Mouse (Mus musculus): ENCODE results near the gene Zfp217. TPM values are rescaled to one million over a fixed set of nuclear protein-coding genes. Genes with fewer than 3 reads are reported as not detected.
A peak's percentile ranks its signal among the peaks of the same experiment; 100 is the strongest.

Zfp217 gene
- total RNA-seq (2021), result 1 to 10 TPM; 8.9 to 9.4 TPM
- polyA plus RNA-seq (2012; rRNA removed), result 5.2 and 9.7 TPM in 2 replicates
- long read RNA-seq, result 0 reads

DNA sequence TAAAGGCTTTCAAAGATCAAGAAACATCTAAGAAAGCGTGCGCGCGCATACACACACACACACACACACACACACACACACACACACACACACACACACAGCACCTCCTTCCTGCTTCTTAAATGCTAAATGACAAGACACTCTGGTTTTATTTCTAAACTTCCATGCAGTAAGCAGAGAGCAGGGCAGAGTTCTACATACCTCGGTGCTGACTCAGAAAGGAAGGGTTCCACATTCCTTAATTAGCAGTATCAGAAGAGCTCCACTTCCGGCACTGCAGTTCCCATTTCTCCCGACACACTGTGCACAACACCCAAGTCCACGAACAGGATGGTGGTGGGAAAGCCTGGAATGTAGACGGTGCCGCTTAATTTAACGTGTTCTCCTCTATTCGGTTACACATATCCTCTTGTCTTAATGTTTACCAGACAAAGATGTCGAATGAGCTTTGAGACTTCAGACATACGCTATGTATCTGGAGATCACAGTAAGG lies at the start of gene Zfp217:
Zfp217 (minus strand) TSS at position 443 of the 493 bp plus-strand sequence.
- TF ChIP-seq POLR2A (IDR thresholded peaks at IDR 0.05; ENCODE audit: insufficient read depth, low read depth, low read length) (peak; percentile 47; the same call in 1 of the 2 replicates), CTCF (IDR thresholded peaks at IDR 0.05) (peak; percentile 53), EP300 (IDR thresholded peaks at IDR 0.05; ENCODE audit: insufficient read depth, low read depth, low read length) (peak; percentile 63; the same call in 1 of the 2 replicates)
- Histone ChIP-seq H3K4me3 (peak within 1 kb of the TSS; percentile 23), H3K9ac (ENCODE audit: low read depth, low read length) (peak within 1 kb of the TSS; percentile 50; the same call in 1 of the 2 replicates), H3K4me1 (ENCODE audit: control insufficient read depth, insufficient read depth, low read length) (peaks cover 6% of the 10 kb centered on the region), H3K27ac (peak within 1 kb of the TSS; percentile 81), H3K79me2 (replicated peaks; ENCODE audit: control insufficient read depth, insufficient read depth, low read length) (no peaks in the 10 kb centered on the region), H3K27me3 (ENCODE audit: control insufficient read depth, insufficient read depth, low read length) (no peaks in the 10 kb centered on the region), H3K36me3 (ENCODE audit: control insufficient read depth, insufficient read depth, low read length) (0 out of 2 replicates have a peak, but pooled peaks cover 3% of the 10 kb centered on the region)
- peak in 1 of 2 experiments; percentile 73 for DNase-seq
- intact Hi-C loops (cut with DNase I), result no loop called here
- 11% methylated on average over 14 of the region's 14 CpGs for WGBS

DNA sequence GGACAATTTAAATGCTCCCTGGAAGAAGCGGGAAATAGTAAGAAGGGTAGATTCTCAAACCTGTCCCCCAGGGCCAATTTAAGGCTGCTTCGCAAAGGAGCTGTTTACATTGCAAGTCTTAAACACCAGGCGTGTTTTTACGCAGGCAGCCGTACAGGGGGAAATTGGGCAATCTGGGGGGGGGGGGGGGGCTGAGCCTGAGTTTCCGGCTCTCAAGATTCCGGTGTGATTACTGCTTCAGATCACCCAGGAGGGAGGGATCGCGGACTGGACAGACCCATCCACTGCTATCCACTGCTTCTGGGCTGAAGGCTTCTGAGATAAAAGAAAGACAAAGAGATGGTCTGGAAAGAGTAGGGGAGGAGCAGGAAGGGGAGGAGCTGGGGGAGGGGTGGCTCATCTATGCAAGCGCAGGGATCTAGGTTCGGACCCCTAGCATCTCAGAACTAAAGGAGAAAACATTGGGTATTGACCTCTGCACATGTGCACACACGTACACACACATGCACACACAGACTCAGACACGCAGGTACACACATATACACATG lies 47.7 kb upstream of the Zfp217 start:
- no peak overlapping the region for H3K27ac ChIP-seq
- no peak overlapping the region for H3K4me3 ChIP-seq
- 67% methylated on average over 13 of the region's 13 CpGs for WGBS
- H3K9ac ChIP-seq (ENCODE audit: low read depth, low read length), result no peak overlapping the region
- no peaks in the 10 kb centered on the region for H3K79me2 ChIP-seq (replicated peaks; ENCODE audit: control insufficient read depth, insufficient read depth, low read length)
- intact Hi-C loops (cut with DNase I), result no loop called here
- DNase-seq, result no peak
- no peaks in the 10 kb centered on the region; the same call in 1 of the 2 replicates for H3K4me1 ChIP-seq (ENCODE audit: control insufficient read depth, insufficient read depth, low read length)
- no peaks in the 10 kb centered on the region for H3K27me3 ChIP-seq (ENCODE audit: control insufficient read depth, insufficient read depth, low read length)
- no peaks in the 10 kb centered on the region for H3K36me3 ChIP-seq (ENCODE audit: control insufficient read depth, insufficient read depth, low read length)
- no peak for TF ChIP-seq EP300 (IDR thresholded peaks at IDR 0.05; ENCODE audit: insufficient read depth, low read depth, low read length)
- TF ChIP-seq POLR2A (IDR thresholded peaks at IDR 0.05; ENCODE audit: insufficient read depth, low read depth, low read length), result no peak
- TF ChIP-seq CTCF (IDR thresholded peaks at IDR 0.05), result no peak

DNA sequence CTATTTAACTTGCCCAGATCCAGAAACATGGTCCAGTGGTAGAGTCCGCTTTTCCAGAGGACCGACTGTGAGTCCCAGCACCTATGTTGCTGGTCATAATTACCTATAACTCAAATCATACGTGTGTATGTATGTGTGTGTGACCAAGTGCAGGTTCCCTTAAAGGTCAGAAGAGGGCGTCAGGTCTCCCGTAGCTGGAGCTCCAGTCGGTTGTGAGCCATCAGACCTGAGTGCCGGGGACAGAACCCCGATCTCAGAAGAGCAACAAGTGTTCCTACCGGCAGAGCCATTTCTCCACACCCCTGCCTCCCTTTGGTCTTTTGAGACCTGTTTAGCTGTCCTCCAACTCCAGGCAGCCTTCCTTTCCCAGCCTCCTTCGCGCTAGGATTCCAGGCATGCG lies 46.9 kb upstream of the Zfp217 start:
- no peak for TF ChIP-seq POLR2A (IDR thresholded peaks at IDR 0.05; ENCODE audit: insufficient read depth, low read depth, low read length)
- TF ChIP-seq CTCF (IDR thresholded peaks at IDR 0.05), result no peak
- TF ChIP-seq EP300 (IDR thresholded peaks at IDR 0.05; ENCODE audit: insufficient read depth, low read depth, low read length), result no peak
- intact Hi-C loops (cut with DNase I), result no loop called here
- WGBS, result 98% methylated on average over 12 of the region's 12 CpGs

DNA sequence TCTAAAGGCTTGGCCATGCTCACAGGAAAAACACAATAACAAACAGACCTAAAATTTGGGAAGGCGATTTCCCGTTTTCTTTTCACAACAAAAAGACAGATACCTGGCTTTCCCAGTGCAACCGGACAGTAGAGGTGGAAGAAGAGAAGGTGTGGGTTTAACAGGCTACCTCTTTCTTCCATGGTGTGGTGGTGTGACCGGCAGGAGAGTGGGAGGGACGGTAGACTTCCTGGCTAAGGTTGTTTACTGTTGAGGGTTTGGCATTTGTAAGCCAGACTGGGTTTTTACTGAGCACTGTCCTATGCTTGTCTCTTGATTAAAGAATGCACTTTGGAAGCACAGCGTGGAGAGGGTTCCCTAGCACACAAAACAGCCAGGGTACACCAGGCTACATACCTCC lies 45.9 kb upstream of the Zfp217 start:
- H3K27me3 ChIP-seq (ENCODE audit: control insufficient read depth, insufficient read depth, low read length), result no peaks in the 10 kb centered on the region
- H3K36me3 ChIP-seq (ENCODE audit: control insufficient read depth, insufficient read depth, low read length), result no peaks in the 10 kb centered on the region
- intact Hi-C loops (cut with DNase I), result no loop called here
- 47% methylated on average over 6 of the region's 6 CpGs for WGBS
- H3K27ac ChIP-seq, result no peak overlapping the region; the same call in 1 of the 2 replicates
- no peak for DNase-seq
- no peak overlapping the region for H3K9ac ChIP-seq (ENCODE audit: low read depth, low read length)
- H3K79me2 ChIP-seq (replicated peaks; ENCODE audit: control insufficient read depth, insufficient read depth, low read length), result no peaks in the 10 kb centered on the region
- no peaks in the 10 kb centered on the region; the same call in 1 of the 2 replicates for H3K4me1 ChIP-seq (ENCODE audit: control insufficient read depth, insufficient read depth, low read length)
- TF ChIP-seq POLR2A (IDR thresholded peaks at IDR 0.05; ENCODE audit: insufficient read depth, low read depth, low read length), result no peak
- TF ChIP-seq EP300 (IDR thresholded peaks at IDR 0.05; ENCODE audit: insufficient read depth, low read depth, low read length), result no peak
- no peak for TF ChIP-seq CTCF (IDR thresholded peaks at IDR 0.05)
- no peak overlapping the region for H3K4me3 ChIP-seq

More for the DNA sequence above, 46.9 kb upstream of the Zfp217 start:
- Histone ChIP-seq H3K9ac (ENCODE audit: low read depth, low read length) (no peak overlapping the region), H3K27me3 (ENCODE audit: control insufficient read depth, insufficient read depth, low read length) (no peaks in the 10 kb centered on the region), H3K4me3 (no peak overlapping the region), H3K36me3 (ENCODE audit: control insufficient read depth, insufficient read depth, low read length) (no peaks in the 10 kb centered on the region), H3K4me1 (ENCODE audit: control insufficient read depth, insufficient read depth, low read length) (no peaks in the 10 kb centered on the region; the same call in 1 of the 2 replicates), H3K27ac (no peak overlapping the region), H3K79me2 (replicated peaks; ENCODE audit: control insufficient read depth, insufficient read depth, low read length) (no peaks in the 10 kb centered on the region)
- no peak for DNase-seq

DNA sequence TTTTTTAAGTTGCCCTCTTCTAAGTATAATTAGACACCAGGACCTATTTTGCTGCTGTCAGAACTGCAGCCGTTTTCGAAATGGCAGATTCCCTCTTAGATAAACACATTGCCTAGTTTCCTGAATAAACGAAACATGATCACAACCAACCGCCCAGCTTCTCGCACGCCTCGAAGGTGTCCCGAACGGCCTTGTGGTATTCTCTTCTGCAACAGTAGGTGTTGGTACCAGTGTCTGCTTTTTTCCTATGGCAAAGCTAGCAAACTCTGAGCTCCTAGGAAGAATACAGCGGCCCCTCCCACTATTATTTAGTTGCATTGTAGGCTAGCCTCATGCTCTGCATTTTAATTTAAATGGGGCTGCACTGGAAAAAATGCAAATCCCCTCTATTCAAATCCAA lies 45.3 kb upstream of the Zfp217 start:
- Histone ChIP-seq H3K79me2 (replicated peaks; ENCODE audit: control insufficient read depth, insufficient read depth, low read length) (no peaks in the 10 kb centered on the region), H3K4me3 (peak overlapping the region; percentile 17; the same call in 1 of the 2 replicates), H3K27ac (no peak overlapping the region; the same call in 1 of the 2 replicates), H3K27me3 (ENCODE audit: control insufficient read depth, insufficient read depth, low read length) (no peaks in the 10 kb centered on the region), H3K9ac (ENCODE audit: low read depth, low read length) (no peak overlapping the region), H3K4me1 (ENCODE audit: control insufficient read depth, insufficient read depth, low read length) (no peaks in the 10 kb centered on the region; the same call in 1 of the 2 replicates), H3K36me3 (ENCODE audit: control insufficient read depth, insufficient read depth, low read length) (no peaks in the 10 kb centered on the region)
- intact Hi-C loops (cut with DNase I), result no loop called here
- no peak for DNase-seq
- TF ChIP-seq POLR2A (IDR thresholded peaks at IDR 0.05; ENCODE audit: insufficient read depth, low read depth, low read length), result no peak
- no peak for TF ChIP-seq EP300 (IDR thresholded peaks at IDR 0.05; ENCODE audit: insufficient read depth, low read depth, low read length)
- no peak for TF ChIP-seq CTCF (IDR thresholded peaks at IDR 0.05)
- 19% methylated on average over 10 of the region's 10 CpGs for WGBS

DNA sequence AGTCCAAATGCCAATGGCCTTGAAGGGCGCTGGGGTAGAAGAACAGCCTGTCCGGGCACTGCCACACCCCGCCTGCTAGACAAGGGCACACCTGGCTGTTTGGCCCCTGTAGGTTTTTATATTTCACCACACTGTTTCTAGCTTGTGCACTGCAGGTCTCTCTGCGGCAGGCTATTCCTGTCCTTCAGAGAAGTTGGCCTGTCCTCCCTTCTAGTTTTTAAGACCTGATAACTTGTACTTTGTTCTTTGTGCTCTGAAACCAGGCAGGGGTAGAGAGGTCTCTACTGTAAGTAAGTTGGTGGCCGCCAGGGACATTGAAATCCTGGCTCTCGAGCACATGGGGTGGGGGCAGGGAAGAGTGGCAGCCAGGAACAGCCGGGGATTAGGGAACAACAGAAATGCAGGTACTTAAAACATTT lies 44.8 kb upstream of the Zfp217 start:
- H3K36me3 ChIP-seq (ENCODE audit: control insufficient read depth, insufficient read depth, low read length), result no peaks in the 10 kb centered on the region
- H3K4me1 ChIP-seq (ENCODE audit: control insufficient read depth, insufficient read depth, low read length), result no peaks in the 10 kb centered on the region; the same call in 1 of the 2 replicates
- peak overlapping the region; percentile 36; the same call in 1 of the 2 replicates for H3K9ac ChIP-seq (ENCODE audit: low read depth, low read length)
- H3K79me2 ChIP-seq (replicated peaks; ENCODE audit: control insufficient read depth, insufficient read depth, low read length), result no peaks in the 10 kb centered on the region
- WGBS, result 35% methylated on average over 7 of the region's 7 CpGs
- H3K27ac ChIP-seq, result no peak overlapping the region; the same call in 1 of the 2 replicates
- intact Hi-C loops (cut with DNase I), result no loop called here
- no peaks in the 10 kb centered on the region for H3K27me3 ChIP-seq (ENCODE audit: control insufficient read depth, insufficient read depth, low read length)
- H3K4me3 ChIP-seq, result no peak overlapping the region; the same call in 1 of the 2 replicates
- no peak for TF ChIP-seq EP300 (IDR thresholded peaks at IDR 0.05; ENCODE audit: insufficient read depth, low read depth, low read length)
- peak; percentile 46 for TF ChIP-seq CTCF (IDR thresholded peaks at IDR 0.05)
- peak in 1 of 2 experiments; percentile 35 for DNase-seq

Measured in heart, adult 2 months (tissue).